Mouse (Mus musculus) mouse embryonic stem cell (cell line): ENCODE results near the gene Gapvd1.
"Not testable (repeated sequence)": the region's sequence is repeated elsewhere in the genome, so short reads cannot be mapped to it uniquely, and the experiment has no call there.

Experiments used
- in situ Hi-C, 2 experiments: fragments of 300-500 bp; cut with MboI; formaldehyde crosslinking; loops; 1 replicate in 1 of 2; 3 replicates in 1 of 2; pipeline ENCODE4 v1.14.3; 2019 to 2020; ENCODE audit warnings: low sequenced_read_pairs in 2 of 2, low pct_unique_long_range_greater_than_20kb in 1 of 2, mixed read lengths in 1 of 2; ENCODE audit not compliant: unreplicated experiment in 1 of 2

The Gapvd1 gene

DNA sequence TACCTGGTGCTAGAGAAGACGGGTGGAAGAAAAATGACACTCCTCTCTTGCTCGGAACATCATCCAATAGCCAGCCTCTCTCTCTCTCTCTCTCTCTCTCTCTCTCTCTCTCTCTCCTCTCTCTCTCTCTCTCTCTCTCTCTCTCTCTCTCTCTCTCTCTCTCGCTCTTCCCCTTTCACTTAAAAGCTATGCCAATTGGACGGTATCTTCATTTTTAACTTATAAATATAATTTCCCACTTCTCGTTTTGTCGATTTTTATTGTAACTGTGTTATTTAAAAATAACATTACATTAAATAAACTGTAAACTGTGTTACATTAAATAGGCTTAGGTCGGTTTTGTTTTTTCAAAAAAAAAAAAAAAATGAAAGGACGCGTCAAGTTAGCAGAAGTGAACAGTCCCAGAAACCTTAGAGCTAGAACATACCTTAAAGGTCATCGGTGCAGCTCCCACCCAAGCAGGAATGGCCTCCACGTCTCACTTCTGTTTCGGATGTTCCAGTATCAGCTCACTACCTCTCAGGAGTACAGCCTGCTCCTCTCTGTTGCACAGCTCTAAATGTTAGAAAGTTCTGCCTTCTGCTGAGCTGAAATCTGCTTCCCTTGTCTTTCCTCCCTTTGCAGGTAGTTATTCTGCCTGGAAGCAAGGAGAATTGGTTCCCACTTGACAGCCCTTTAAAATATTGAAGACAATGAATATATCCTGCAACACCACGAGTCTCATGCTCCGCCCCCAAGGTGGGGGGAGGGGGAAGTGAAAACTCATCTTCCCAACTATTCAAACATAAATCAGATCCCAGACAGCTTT is at the start of gene Gapvd1:
TSS of gene Gapvd1 (minus strand) at position 682 of the 808 bp plus-strand sequence.
- in situ Hi-C loops = no loop called here

DNA sequence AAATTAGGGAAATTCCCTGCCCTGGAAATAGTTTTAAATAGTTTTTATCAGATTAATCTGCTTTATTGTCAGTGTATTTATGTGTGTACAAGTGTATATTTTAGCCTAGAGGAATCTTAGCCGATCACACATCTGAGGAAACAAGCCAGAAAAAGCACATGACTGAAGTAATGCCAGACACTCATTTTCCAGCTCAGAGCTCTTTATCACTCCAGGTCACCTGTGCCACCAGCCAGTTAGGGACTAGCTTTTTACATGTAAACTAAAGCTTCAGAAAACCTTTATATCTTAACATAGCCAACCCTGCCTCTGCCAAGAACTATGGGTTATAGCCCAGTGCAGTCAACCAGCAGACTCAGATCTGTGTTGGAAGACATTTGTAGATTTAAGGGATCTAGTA is 49.8 kb upstream of the Gapvd1 start:
- in situ Hi-C loops = no loop called here

DNA sequence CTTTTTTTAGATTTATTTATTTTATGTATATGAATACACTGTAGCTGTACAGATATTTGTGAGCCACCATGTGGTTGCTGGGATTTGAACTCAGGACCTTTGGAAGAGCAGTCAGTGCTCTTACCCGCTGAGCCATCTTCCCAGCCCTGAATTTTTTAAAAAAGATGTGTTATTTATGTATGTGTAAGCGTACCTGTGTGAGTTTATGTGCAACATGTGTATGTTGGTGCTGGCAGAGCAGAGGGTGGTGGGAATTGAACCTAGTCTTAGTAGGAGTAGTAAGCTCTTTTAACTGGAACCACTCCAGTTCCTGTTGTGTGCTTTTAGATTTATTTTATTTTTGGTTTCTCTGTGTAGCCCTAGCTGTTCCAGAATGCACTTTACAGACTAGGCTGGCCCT is 49.1 kb upstream of the Gapvd1 start:
- in situ Hi-C loops = no loop called here

DNA sequence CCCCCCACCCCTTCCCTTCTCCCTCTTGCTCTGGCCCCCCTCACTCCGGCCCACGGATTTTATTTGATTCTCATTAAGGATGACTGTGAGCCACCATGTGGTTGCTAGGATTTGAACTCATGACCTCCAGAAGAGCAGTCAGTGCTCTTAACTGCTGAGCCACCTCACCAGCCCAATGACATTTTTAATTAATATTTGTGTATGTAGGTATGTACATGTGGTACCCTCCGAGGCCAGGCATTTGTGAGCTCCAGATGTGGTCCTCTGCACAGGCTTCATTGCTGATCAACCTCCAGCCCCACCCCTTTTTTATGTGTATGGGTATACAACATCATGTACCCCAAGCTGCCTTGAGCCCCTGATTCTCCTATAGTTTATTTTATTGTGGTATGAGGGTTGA is 48.7 kb upstream of the Gapvd1 start:
- in situ Hi-C loops = no loop called here

DNA sequence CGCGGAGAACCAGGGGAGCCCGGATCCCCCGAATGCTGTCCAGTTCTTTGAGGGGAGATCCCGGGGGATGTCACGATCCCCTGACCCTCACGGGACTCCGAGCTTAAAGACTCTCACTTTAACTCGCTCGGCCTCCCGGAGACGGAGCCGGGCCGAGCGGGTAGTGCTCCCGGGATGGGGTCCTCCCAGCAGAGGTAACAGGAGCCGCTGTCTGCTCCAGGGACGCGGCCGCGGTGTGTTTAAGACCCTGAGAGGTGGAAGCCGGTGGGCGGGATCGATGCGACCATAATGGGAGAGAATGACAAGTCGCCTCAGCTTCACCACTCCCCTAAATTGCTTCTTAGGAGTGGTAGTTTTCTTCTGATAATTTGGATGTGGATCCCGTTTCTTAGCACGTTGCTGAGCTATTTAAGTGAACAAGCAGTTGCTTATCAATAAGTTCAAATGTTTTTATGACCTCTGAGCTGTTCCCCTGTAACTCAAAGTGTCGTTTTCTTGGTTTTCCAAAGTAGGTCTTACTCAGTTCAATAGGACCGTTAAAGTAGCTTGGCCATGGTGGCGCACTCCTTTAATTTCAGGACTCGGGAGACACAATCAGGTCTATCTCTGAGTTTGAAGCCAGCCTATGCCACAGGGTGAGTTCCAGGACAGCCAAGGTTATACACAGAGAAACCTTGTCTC is 47.7 kb upstream of the Gapvd1 start:
- in situ Hi-C loops = not testable (repeated sequence)

DNA sequence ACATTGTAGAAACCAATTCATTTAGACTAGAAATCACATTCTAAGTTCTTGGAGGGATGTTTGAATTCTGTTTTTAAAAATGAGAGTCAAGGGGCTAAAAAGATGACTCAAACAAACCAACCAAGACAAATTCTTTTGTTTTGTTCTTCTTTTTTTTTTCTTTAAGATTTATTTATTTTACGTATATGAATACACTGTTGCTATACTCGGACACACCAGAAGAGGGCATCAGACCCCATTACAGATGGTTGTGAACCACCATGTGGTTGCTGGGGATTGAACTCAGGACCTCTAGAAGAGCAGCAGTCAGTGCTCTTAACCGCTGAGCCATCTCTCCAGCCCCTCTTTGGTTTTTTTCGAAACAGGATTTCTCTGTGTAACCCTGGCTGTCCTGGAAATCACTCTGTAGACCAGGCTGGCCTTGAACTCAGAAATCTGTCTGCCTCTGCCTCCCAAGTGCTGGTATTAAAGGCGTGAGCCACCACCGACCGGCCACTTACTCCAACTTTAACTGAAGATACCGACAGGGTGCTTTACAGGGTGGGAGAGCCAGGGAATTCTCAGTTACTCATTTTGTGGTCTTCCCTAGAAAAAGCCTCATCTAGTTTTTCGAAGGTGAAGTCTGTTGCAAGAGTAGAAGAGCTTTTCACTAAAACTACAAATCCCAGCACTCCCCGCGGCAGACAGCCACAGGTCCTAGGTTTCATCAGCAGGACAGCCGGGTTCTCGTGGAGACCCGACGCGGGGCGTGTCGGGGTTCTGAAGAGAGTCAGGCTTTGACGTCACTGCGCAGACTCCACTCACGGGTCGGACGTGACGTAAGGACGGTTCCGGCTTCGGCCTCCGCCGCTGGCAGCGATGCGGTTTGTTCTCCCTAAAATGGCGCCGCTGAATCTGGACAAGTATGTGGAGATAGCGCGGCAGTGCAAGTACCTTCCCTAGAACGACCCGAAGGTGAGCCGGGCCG is 46.8 kb upstream of the Gapvd1 start:
- in situ Hi-C loops = no loop called here

DNA sequence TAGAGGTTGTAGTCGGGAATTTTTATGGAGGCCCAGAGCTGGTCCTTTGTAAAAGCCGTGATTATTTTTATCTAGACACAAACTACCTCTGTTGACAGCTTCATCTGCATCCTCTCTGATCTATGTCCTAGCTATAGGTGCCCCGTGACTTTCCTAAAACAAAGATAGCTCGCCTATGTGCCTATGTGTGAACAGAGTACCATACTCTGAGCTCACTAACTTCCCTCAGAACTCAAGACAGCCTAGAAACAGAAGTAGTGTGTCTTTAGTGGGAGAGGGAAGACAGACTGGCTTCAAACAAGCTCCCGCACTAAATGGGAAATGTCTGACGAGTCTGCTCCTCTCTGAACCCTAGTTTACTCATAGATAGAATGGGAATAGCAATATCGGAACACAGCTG is 45.3 kb upstream of the Gapvd1 start:
- in situ Hi-C loops = no loop called here

DNA sequence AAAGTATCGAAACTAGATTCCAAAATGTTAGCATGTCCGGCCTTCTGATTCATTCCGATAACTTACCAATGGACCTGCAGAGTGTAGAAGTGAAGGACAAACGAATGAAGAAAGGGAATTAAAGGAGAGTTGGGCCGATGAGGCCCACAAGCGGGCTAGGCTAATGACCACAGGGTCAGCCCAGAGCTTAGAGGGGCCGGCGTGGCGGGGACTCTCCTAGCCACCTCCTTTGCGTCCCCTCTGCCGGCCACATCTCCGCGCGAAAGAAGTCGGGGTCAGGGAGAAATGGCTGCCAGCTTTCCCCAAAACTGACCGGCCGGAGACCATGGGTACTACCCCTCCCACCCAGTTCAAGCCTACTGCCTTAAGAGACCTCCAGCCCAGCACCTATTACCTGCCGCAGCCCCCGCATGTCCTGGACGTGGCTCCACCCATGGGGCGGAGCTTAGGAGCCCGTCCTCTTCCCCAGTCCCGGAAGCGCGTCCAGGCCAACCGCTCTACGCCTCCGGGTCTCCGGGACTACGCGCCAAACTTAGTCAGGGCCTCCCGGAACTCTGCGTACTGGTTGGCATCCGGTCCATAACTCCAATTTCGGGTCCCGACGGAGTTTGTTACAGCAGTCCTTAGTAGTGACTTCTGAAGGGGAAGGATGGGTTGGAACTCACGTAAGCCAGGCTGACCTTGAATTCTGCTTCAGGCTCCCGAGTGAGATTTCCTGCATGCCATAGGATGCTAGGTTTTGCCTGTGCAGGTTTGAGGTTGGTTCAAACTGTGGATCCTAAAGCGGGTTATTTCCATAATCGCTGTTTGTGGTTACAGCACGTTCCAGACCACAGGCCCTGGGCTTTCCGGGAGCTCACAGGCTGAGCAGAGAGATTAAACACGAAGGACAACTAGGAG is 44.6 kb upstream of the Gapvd1 start, which contains the start of gene Rabepk:
TSS of gene Rabepk (minus strand) at position 556 of the 900 bp plus-strand sequence.
- in situ Hi-C loops = no loop called here

DNA sequence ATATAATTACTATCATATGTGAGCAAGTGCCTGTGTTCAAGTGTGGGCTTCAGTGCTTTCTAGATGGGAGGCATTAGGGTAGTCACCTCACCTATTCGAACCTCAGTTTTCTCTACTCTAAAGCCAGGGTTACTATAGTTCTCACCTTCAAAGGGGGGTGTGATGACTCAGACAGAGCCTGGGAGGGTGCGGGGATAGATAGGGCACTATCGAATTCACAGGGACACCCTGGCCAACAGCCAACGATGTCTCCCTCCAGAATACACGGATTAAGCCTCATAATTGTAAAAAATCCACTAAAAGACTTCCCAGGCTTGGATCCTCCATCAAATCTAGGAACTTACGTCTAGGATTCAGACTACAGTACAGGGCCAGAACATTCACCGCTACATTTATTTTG is 40.4 kb upstream of the Gapvd1 start:
- in situ Hi-C loops = no loop called here

DNA sequence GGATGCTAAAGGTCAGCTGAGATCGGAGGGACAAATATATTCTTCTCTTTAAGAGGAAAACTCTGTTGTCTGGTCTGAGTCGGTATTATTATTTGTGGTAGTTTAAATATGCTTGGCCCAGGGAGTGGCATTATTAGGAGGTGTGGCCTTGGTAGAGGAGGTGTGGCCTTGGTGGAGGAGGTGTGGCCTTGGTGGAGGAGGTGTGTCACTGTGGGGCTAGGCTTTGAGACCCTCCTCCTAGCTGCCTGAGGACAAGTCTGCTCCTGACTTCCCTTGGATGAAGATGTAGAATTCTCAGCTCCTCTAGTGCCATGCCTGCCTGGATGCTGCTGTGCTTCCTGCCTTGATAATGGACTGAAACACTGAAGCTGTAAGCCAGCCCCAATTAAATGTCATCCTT is 39.5 kb upstream of the Gapvd1 start:
- in situ Hi-C loops = no loop called here

DNA sequence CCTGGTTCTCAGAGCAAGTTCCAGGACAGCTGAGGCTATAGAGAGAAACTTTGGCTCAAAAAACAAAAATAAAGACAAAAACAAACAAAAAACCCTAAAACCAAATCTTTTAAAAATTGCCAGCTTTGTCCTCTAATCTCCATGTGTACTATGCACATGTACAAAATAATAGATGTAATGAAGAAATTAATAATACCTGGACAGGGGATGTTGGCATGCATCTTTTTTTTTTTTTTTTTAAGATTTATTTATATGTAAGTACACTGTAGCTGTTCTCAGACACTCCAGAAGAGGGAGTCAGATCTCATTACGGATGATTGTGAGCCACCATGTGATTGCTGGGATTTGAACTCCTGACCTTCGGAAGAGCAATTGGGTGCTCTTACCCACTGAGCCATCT is 37.5 kb upstream of the Gapvd1 start:
- in situ Hi-C loops = not testable (repeated sequence)

DNA sequence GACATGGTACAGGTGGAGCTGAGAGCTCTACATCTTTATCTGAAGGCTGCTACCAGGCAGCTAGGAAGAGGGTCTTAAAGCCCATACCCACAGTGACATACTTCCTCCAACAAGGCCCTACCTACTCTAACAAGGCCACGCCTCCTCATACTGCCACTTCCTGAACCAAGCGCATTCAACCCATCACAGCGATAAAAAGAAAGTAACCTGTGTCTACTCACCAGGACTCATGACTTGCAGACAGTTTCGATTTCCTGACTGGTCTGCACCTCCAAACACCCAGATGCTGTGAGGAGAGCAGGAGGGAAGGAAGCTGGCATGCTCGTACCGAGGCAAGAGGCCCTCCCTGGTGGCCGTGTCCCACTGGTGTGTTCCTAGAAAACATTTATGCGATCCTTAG is 35.2 kb upstream of the Gapvd1 start:
- in situ Hi-C loops = no loop called here

DNA sequence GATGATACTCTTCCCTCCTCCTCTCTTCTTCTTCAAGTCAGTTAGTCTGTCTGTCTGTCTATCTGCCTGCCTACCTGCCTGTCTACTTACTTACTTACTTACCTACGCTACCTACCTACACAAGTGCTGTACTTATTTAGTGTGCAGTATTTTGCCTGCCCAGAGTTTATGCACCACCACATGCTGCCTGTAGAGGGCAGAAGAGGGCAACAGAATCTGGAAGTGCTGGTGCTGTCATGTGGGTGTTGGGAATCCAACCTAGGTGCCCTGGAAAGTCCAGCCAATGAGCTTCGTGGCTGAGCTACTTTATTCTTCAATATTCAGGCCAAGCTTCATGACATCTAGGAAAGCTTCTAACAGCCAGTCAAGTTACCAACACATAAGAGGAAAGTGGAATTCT is 29.1 kb upstream of the Gapvd1 start:
- in situ Hi-C loops = no loop called here

DNA sequence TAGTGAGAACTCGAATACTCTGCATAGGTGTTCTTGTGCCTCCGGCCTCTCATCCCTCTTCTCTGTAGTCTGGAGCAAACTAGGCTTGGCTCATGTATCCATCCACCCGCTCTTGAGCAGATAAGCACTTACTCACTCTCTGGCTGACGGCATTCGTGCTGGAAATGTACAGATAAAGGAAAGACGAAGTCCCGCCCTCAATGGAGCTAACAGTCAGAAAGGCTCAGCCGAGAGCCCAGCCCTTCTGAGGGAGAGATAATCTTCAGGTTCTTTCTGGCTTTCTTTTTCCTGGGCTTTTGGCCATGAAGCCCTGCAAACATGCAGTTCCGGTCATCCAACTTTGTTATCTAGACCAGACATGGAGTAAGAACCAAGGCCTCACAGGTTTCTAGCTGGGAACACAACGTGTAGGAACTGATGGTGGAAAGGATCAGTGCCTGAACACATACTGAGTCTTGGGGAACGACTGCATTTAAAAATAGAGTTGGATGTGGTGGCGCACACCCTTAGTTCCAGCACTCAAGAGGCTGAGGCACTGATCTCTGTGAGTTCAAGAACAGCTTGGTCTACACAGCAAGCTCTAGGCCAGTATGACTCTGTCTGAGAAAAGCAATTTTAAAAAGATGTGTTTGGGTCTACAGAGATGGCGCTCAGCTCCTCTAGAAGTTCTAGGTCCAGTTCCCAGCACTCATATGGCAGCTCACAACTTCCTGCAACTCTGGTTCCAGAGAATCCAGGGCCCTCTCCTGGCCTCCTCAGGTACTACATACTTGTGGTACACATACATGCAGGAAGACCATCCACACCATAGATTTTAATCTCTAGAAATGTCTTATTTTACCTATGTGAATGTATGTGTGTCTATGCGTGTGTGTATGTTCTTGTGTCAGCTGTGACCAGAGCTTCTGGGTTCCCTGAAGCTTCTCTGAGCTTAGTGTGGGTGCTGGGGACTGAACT is 28.3 kb upstream of the Gapvd1 start:
- in situ Hi-C loops = no loop called here

DNA sequence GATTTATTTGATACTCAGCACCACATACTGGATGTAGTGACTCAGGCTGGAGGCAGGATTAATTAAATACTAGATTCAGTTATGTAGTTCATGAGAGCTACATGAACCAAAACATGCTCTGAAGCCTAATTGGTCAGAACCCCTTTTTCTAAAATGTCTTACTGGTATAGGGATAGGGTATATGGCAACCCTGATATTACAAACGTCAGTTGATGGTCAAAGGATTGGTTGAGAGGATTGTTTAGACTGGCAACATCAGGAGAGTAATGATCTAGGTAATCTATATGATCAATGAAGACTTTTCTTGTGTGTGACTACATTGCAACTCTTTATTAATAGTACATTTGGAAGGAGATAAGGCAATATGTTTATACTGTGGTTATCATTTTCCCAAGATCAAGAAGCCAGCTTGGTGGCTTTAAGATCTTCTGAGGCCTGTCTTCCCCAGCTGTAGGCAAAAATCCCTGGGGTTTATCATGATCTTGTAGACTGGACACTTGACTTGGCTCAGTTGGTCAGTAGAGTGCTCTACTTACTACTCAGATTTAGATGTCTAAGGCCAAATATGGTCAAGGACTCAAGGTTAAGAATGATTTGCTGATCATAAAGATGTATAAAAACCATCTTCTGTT is 22.3 kb upstream of the Gapvd1 start:
- in situ Hi-C loops = no loop called here

DNA sequence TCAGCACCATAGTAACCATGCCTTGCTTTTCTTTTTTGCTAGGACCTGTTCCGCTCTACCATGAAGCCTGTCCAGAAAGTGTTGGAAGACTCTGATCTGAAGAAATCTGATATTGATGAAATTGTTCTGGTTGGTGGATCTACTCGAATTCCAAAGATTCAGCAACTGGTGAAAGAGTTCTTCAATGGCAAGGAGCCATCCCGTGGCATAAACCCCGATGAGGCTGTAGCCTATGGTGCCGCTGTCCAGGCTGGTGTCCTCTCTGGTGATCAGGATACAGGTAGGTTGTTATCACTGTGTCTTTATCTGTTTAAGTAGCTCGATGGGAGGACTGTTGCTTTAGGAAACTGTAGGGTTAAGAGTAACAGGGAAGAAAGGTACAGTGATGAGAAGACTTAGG is 19.5 kb upstream of the Gapvd1 start:
- in situ Hi-C loops = no loop called here

DNA sequence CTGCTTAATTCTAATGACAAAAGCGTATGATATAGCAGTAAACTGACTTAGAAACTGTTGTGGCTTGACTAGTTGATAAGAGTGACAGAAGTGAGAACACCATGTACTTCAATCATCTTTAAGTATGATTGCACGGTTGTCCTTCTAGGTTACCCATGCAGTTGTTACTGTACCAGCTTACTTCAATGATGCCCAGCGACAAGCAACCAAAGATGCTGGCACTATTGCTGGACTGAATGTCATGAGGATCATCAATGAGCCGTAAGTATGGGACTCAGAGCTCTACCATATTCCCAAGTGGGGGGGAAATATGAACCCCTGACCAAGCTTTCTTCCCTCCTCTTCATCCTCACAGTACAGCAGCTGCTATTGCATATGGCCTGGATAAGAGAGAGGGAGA is 18.6 kb upstream of the Gapvd1 start:
- in situ Hi-C loops = no loop called here
